Mouse (Mus musculus): ENCODE results near the gene Clptm1. TPM values are rescaled to one million over a fixed set of nuclear protein-coding genes. Genes with fewer than 3 reads are reported as not detected.

Gene Clptm1
- polyA plus RNA-seq, 1 experiment from 2014 or later, result 154 TPM

DNA sequence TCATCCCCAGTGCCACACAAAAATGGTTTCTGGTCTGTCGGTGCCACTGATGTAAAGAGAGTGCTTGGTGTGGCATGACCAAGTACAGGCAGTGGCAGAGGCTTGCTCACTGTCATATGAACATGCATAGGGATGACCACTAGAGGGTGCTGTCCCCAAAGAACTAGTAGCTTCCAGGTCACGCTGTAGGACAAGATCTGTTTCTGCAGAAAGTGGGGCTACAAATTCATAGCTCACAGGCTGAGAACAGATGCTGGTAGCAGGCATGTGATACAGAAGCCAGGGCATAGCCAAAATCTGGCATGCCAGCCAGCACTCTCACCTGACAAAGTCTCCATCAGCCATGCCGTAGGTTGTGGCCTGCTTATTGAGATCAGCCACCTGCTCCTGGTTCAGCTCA, 74.9 kb downstream of the Clptm1 start:
- CTCF ChIA-PET, result interaction anchor here (0.6 to 2.9 kb wide), 25 partner anchors 10 to 185 kb away, joined by 3 to 33 read pairs (median 5); partner anchors contain the start of genes Ckm and Clasrp
- no peak for TF ChIP-seq CTCF (IDR thresholded peaks at IDR 0.05)
- POLR2A ChIA-PET, result interaction anchor here (0.7 to 1.1 kb wide), 2 partner anchors 10 to 41 kb away, joined by 3 read pairs; no protein-coding TSS in a partner anchor
- in situ Hi-C loops (cut with MboI; ENCODE audit: low pct_unique_long_range_greater_than_20kb), result no loop called here
- ATAC-seq (peak; percentile 56), DNase-seq (ENCODE audit: low read depth, low spot score) (peak; percentile 31)
- H3K27me3 ChIP-seq, result no peaks in the 10 kb centered on the region

DNA sequence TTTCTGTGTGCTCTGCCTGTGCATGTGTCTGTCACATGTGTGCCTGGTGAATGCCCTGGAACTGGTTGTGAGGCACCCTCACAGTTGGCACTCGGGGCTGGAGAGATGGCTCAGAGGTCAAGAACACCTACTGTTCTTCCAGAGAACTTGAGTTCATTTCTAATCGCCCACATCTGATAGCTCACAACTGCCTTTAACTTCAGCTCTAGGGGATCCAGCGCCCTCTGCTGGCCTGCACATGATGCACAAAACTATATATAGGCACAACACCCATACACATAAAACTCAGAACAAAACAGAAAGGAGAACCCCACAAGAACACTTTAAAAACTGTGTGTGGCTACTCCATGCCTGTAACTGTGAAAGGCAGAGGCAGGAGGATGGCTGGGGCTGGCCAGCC, 75.6 kb downstream of the Clptm1 start:
- in situ Hi-C loops (cut with MboI; ENCODE audit: low pct_unique_long_range_greater_than_20kb), result no loop called here
- no peak for TF ChIP-seq CTCF (IDR thresholded peaks at IDR 0.05)
- H3K27me3 ChIP-seq, result no peaks in the 10 kb centered on the region
- DNase-seq (ENCODE audit: low read depth, low spot score) (no peak), ATAC-seq (no peak)
- ChIA-PET POLR2A (no interaction called here), CTCF (interaction anchor here (0.9 to 2.9 kb wide), 19 partner anchors 10 to 184 kb away, joined by 4 to 33 read pairs (median 7); partner anchors contain the start of genes Ckm and Clasrp)

- in situ Hi-C loops (cut with MboI; ENCODE audit: low pct_unique_long_range_greater_than_20kb), result no loop called here
- no peak for DNase-seq (ENCODE audit: low read depth, low spot score)
- no peak for ATAC-seq
- no peak for TF ChIP-seq CTCF (IDR thresholded peaks at IDR 0.05)
- POLR2A ChIA-PET, result no interaction called here
- CTCF ChIA-PET, result no interaction called here
- H3K27me3 ChIP-seq, result no peaks in the 10 kb centered on the region
These were observed 78.6 kb downstream of the Clptm1 start for GRCm38 (mm10) chr7:19586269-19586668.

Other genes with a start within 250 kb of the Clptm1 start
- gene Mark4, start 206.2 kb downstream of the Clptm1 start, polyA plus RNA-seq (2021), result 34.8 TPM
- gene Exoc3l2, start 201.7 kb downstream of the Clptm1 start, polyA plus RNA-seq (2021), result not detected
- 9.8 TPM for gene Bloc1s3, start 156.7 kb downstream of the Clptm1 start, polyA plus RNA-seq (2021)
- 36.5 TPM for gene Trappc6a, start 156.6 kb downstream of the Clptm1 start, polyA plus RNA-seq (2021)
- gene Nkpd1, start 147.2 kb downstream of the Clptm1 start, polyA plus RNA-seq (2021), result 0.15 TPM
- gene Ppp1r37, start 102.0 kb downstream of the Clptm1 start, polyA plus RNA-seq (2021), result 65.5 TPM
- gene Zfp296, start 87.7 kb downstream of the Clptm1 start, polyA plus RNA-seq (2021), result 0.23 TPM
- 89.6 TPM for gene Gemin7, start 87.4 kb downstream of the Clptm1 start, polyA plus RNA-seq (2021)
- 50.7 TPM for gene Clasrp, start 60.5 kb downstream of the Clptm1 start, polyA plus RNA-seq (2021)
- gene Relb, start 35.6 kb downstream of the Clptm1 start, polyA plus RNA-seq (2021), result 24.5 TPM
- gene Apoc2, start 12.9 kb upstream of the Clptm1 start, polyA plus RNA-seq (2021), result not detected
- not detected for gene Gm44805, start 16.4 kb upstream of the Clptm1 start, polyA plus RNA-seq (2021)
- gene Apoc4, start 16.4 kb upstream of the Clptm1 start, polyA plus RNA-seq (2021), result 0.09 TPM
- gene Apoc1, start 27.6 kb upstream of the Clptm1 start, polyA plus RNA-seq (2021), result 1.6 TPM
- gene Apoe, start 34.2 kb upstream of the Clptm1 start, polyA plus RNA-seq (2021), result 6.0 TPM
- gene Tomm40, start 50.4 kb upstream of the Clptm1 start, polyA plus RNA-seq (2021), result 142 TPM
- gene Nectin2, start 85.5 kb upstream of the Clptm1 start, polyA plus RNA-seq (2021), result 168 TPM
- gene Bcam, start 106.0 kb upstream of the Clptm1 start, polyA plus RNA-seq (2021), result 70.3 TPM
- 0.15 TPM for gene Cblc, start 131.8 kb upstream of the Clptm1 start, polyA plus RNA-seq (2021)
- gene Bcl3, start 157.7 kb upstream of the Clptm1 start, polyA plus RNA-seq (2021), result 70.5 TPM
- 0.10 TPM for gene Gm19345, start 187.0 kb upstream of the Clptm1 start, polyA plus RNA-seq (2021)
- gene Ceacam16, start 196.3 kb upstream of the Clptm1 start, polyA plus RNA-seq (2021), result not detected
- 0.21 TPM for gene Ceacam19, start 222.9 kb upstream of the Clptm1 start, polyA plus RNA-seq (2021)